Mouse (Mus musculus): ENCODE measurements at regions not wholly inside any gene's neighbourhood (a gene's known extent, or its start where the extent isn't known, plus 50 kb on each side); places are given as distances from the start of the nearest gene placed in this dataset.

GRCm38 (mm10) chr8:8258855-8259254, 402.2 kb downstream of the Efnb2 start:
- Histone ChIP-seq H3K4me3 (ENCODE audit: insufficient read depth, poor library complexity, severe bottlenecking) (no peak overlapping the region), H3K27me3 (ENCODE audit: control insufficient read depth, insufficient read depth, insufficient read length) (no peaks in the 10 kb centered on the region), H3K79me3 (ENCODE audit: low read depth) (no peaks in the 10 kb centered on the region), H3K79me2 (ENCODE audit: control insufficient read depth, insufficient read depth) (no peaks in the 10 kb centered on the region), H3ac (ENCODE audit: control insufficient read depth, insufficient read length, low read depth) (no peak overlapping the region), H3K36me3 (ENCODE audit: control insufficient read depth, insufficient read depth) (no peaks in the 10 kb centered on the region)
- no peak for TF ChIP-seq CEBPB (IDR thresholded peaks at IDR 0.05; ENCODE audit: low read depth)
- TF ChIP-seq CTCF (IDR thresholded peaks at IDR 0.05; ENCODE audit: control insufficient read depth, insufficient read depth, insufficient read length), result no peak
- no peak for TF ChIP-seq FOSL1 (IDR thresholded peaks at IDR 0.05; ENCODE audit: insufficient read depth, low read length, poor library complexity, severe bottlenecking)
- no peak for TF ChIP-seq MAX (IDR thresholded peaks at IDR 0.05)
- no peak for TF ChIP-seq MYOG (IDR thresholded peaks at IDR 0.05; ENCODE audit: control insufficient read depth, extremely low read depth, insufficient read length)

GRCm38 (mm10) chr8:8258231-8258638, 402.8 kb downstream of the Efnb2 start:
- H3ac ChIP-seq (ENCODE audit: control insufficient read depth, insufficient read length, low read depth), result no peak overlapping the region
- H3K4me3 ChIP-seq (ENCODE audit: insufficient read depth, poor library complexity, severe bottlenecking), result no peak overlapping the region
- no peaks in the 10 kb centered on the region for H3K79me3 ChIP-seq (ENCODE audit: low read depth)
- H3K36me3 ChIP-seq (ENCODE audit: control insufficient read depth, insufficient read depth), result no peaks in the 10 kb centered on the region
- H3K27me3 ChIP-seq (ENCODE audit: control insufficient read depth, insufficient read depth, insufficient read length), result no peaks in the 10 kb centered on the region
- no peaks in the 10 kb centered on the region for H3K79me2 ChIP-seq (ENCODE audit: control insufficient read depth, insufficient read depth)
- TF ChIP-seq CTCF (IDR thresholded peaks at IDR 0.05; ENCODE audit: control insufficient read depth, insufficient read depth, insufficient read length) (no peak), FOSL1 (IDR thresholded peaks at IDR 0.05; ENCODE audit: insufficient read depth, low read length, poor library complexity, severe bottlenecking) (no peak), USF1 (IDR thresholded peaks at IDR 0.05; ENCODE audit: low read depth) (no peak), CEBPB (IDR thresholded peaks at IDR 0.05; ENCODE audit: low read depth) (no peak), MYOG (IDR thresholded peaks at IDR 0.05; ENCODE audit: control insufficient read depth, extremely low read depth, insufficient read length) (no peak), MYOD1 (IDR thresholded peaks at IDR 0.05; ENCODE audit: control insufficient read depth, insufficient read length, low read depth) (no peak), MAX (IDR thresholded peaks at IDR 0.05) (no peak)

GRCm38 (mm10) chr8:8256327-8256726, 404.7 kb downstream of the Efnb2 start:
- Histone ChIP-seq H3K36me3 (ENCODE audit: control insufficient read depth, insufficient read depth) (no peaks in the 10 kb centered on the region), H3K79me2 (ENCODE audit: control insufficient read depth, insufficient read depth) (no peaks in the 10 kb centered on the region), H3K79me3 (ENCODE audit: low read depth) (no peaks in the 10 kb centered on the region), H3K27me3 (ENCODE audit: control insufficient read depth, insufficient read depth, insufficient read length) (no peaks in the 10 kb centered on the region), H3K4me3 (ENCODE audit: insufficient read depth, poor library complexity, severe bottlenecking) (no peak overlapping the region), H3ac (ENCODE audit: control insufficient read depth, insufficient read length, low read depth) (no peak overlapping the region)
- TF ChIP-seq MYOD1 (IDR thresholded peaks at IDR 0.05; ENCODE audit: control insufficient read depth, insufficient read length, low read depth) (no peak), USF1 (IDR thresholded peaks at IDR 0.05; ENCODE audit: low read depth) (no peak)

- Histone ChIP-seq H3K79me3 (ENCODE audit: low read depth) (no peaks in the 10 kb centered on the region), H3K36me3 (ENCODE audit: control insufficient read depth, insufficient read depth) (no peaks in the 10 kb centered on the region), H3K27me3 (ENCODE audit: control insufficient read depth, insufficient read depth, insufficient read length) (no peaks in the 10 kb centered on the region), H3K4me3 (ENCODE audit: insufficient read depth, poor library complexity, severe bottlenecking) (no peak overlapping the region), H3K79me2 (ENCODE audit: control insufficient read depth, insufficient read depth) (no peaks in the 10 kb centered on the region), H3ac (ENCODE audit: control insufficient read depth, insufficient read length, low read depth) (no peak overlapping the region)
- TF ChIP-seq FOSL1 (IDR thresholded peaks at IDR 0.05; ENCODE audit: insufficient read depth, low read length, poor library complexity, severe bottlenecking) (no peak), MYOG (IDR thresholded peaks at IDR 0.05; ENCODE audit: control insufficient read depth, extremely low read depth, insufficient read length) (no peak), CTCF (IDR thresholded peaks at IDR 0.05; ENCODE audit: control insufficient read depth, insufficient read depth, insufficient read length) (no peak), MAX (IDR thresholded peaks at IDR 0.05) (no peak), MYOD1 (IDR thresholded peaks at IDR 0.05; ENCODE audit: control insufficient read depth, insufficient read length, low read depth) (no peak)
Measured at GRCm38 (mm10) chr8:8254446-8254845, 406.6 kb downstream of the Efnb2 start.

GRCm38 (mm10) chr8:8244599-8244998, 416.4 kb downstream of the Efnb2 start:
- Histone ChIP-seq H3ac (ENCODE audit: control insufficient read depth, insufficient read length, low read depth) (no peak overlapping the region), H3K4me3 (ENCODE audit: insufficient read depth, poor library complexity, severe bottlenecking) (no peak overlapping the region), H3K79me2 (ENCODE audit: control insufficient read depth, insufficient read depth) (no peaks in the 10 kb centered on the region), H3K36me3 (ENCODE audit: control insufficient read depth, insufficient read depth) (no peaks in the 10 kb centered on the region), H3K27me3 (ENCODE audit: control insufficient read depth, insufficient read depth, insufficient read length) (no peaks in the 10 kb centered on the region), H3K79me3 (ENCODE audit: low read depth) (no peaks in the 10 kb centered on the region)
- no peak for TF ChIP-seq FOSL1 (IDR thresholded peaks at IDR 0.05; ENCODE audit: insufficient read depth, low read length, poor library complexity, severe bottlenecking)
- no peak for TF ChIP-seq MYOD1 (IDR thresholded peaks at IDR 0.05; ENCODE audit: control insufficient read depth, insufficient read length, low read depth)
- TF ChIP-seq USF1 (IDR thresholded peaks at IDR 0.05; ENCODE audit: low read depth), result no peak
- TF ChIP-seq MAX (IDR thresholded peaks at IDR 0.05), result no peak
- no peak for TF ChIP-seq MYOG (IDR thresholded peaks at IDR 0.05; ENCODE audit: control insufficient read depth, extremely low read depth, insufficient read length)
- TF ChIP-seq CEBPB (IDR thresholded peaks at IDR 0.05; ENCODE audit: low read depth), result no peak
- no peak for TF ChIP-seq CTCF (IDR thresholded peaks at IDR 0.05; ENCODE audit: control insufficient read depth, insufficient read depth, insufficient read length)

- Histone ChIP-seq H3K79me3 (ENCODE audit: low read depth) (no peaks in the 10 kb centered on the region), H3K79me2 (ENCODE audit: control insufficient read depth, insufficient read depth) (no peaks in the 10 kb centered on the region), H3K36me3 (ENCODE audit: control insufficient read depth, insufficient read depth) (no peaks in the 10 kb centered on the region), H3K4me3 (ENCODE audit: insufficient read depth, poor library complexity, severe bottlenecking) (no peak overlapping the region), H3ac (ENCODE audit: control insufficient read depth, insufficient read length, low read depth) (no peak overlapping the region), H3K27me3 (ENCODE audit: control insufficient read depth, insufficient read depth, insufficient read length) (no peaks in the 10 kb centered on the region)
- no peak for TF ChIP-seq MAX (IDR thresholded peaks at IDR 0.05)
- TF ChIP-seq MYOD1 (IDR thresholded peaks at IDR 0.05; ENCODE audit: control insufficient read depth, insufficient read length, low read depth), result no peak
- TF ChIP-seq CEBPB (IDR thresholded peaks at IDR 0.05; ENCODE audit: low read depth), result no peak
- TF ChIP-seq CTCF (IDR thresholded peaks at IDR 0.05; ENCODE audit: control insufficient read depth, insufficient read depth, insufficient read length), result no peak
- no peak for TF ChIP-seq MYOG (IDR thresholded peaks at IDR 0.05; ENCODE audit: control insufficient read depth, extremely low read depth, insufficient read length)
- no peak for TF ChIP-seq USF1 (IDR thresholded peaks at IDR 0.05; ENCODE audit: low read depth)
- TF ChIP-seq FOSL1 (IDR thresholded peaks at IDR 0.05; ENCODE audit: insufficient read depth, low read length, poor library complexity, severe bottlenecking), result no peak
Measured at GRCm38 (mm10) chr8:8241755-8242501, 419.1 kb downstream of the Efnb2 start.

All from C2C12 (cell line).